ENCODE assay signal across 10 mouse cellular contexts in genomic region chr15:93596991-93597390, GRCm38 (mm10). TPM values are rescaled to one million over a fixed set of nuclear protein-coding genes. Genes with fewer than 3 reads are reported as not detected.
A peak's percentile ranks its signal among the peaks of the same experiment; 100 is the strongest.
DNase-seq lines count a peak whose midpoint lies in the region; ATAC-seq and TF ChIP-seq lines count a peak whose summit lies in the region.
"Had no signal": no experiment of that assay in that cellular context is flagged by ENCODE, and none has a peak within 500 bp of the region (broad histone marks: within the 10 kb centered on the region; RNA-seq: fewer than 3 reads in every experiment).

No protein-coding gene starts in this region.

- H3K4me1 ChIP-seq in kidney, postnatal 0 days (replicated peaks; ENCODE audit: insufficient read depth, low read length) = 0 out of 2 replicates have a peak, but pooled peaks cover under 1% of the 10 kb centered on the region
- H3K4me1 ChIP-seq in heart, embryonic 16.5 days (ENCODE audit: control insufficient read depth, insufficient read depth, low read length) = peaks cover 14% of the 10 kb centered on the region
- peaks cover 34% of the 10 kb centered on the region for H3K4me1 ChIP-seq in hindbrain, embryonic 15.5 days (replicated peaks)
- H3K4me1 ChIP-seq in liver, embryonic 16.5 days (ENCODE audit: control insufficient read depth, low read depth, low read length) = peaks cover 31% of the 10 kb centered on the region

- no peak for DNase-seq in kidney, postnatal 0 days (ENCODE audit: low spot score)
- DNase-seq in kidney, postnatal 10 days = no peak
- no peak for DNase-seq in adrenal gland, adult 18-20 months (ENCODE audit: low spot score in 2 of 2)
- DNase-seq in adrenal gland, postnatal 36 days = no peak
- DNase-seq in cerebellum, adult 9-10 months = no peak

- peak overlapping the region; percentile 90; the same call in 1 of the 2 replicates for H3K4me2 ChIP-seq in kidney, postnatal 0 days (ENCODE audit: low read length)
- H3K4me2 ChIP-seq in heart, embryonic 16.5 days (ENCODE audit: low read depth, low read length) = peak overlapping the region; percentile 93
- H3K4me2 ChIP-seq in hindbrain, embryonic 15.5 days = peak overlapping the region; percentile 89; the same call in 1 of the 2 replicates
- H3K4me2 ChIP-seq in liver, embryonic 16.5 days (ENCODE audit: low read depth, low read length) = peak overlapping the region; percentile 95; the same call in 1 of the 2 replicates

- no peaks in the 10 kb centered on the region for H3K36me3 ChIP-seq in kidney, postnatal 0 days (ENCODE audit: insufficient read depth, low read length)
- H3K36me3 ChIP-seq in heart, embryonic 16.5 days (ENCODE audit: control insufficient read depth, insufficient read depth) = no peaks in the 10 kb centered on the region
- H3K36me3 ChIP-seq in hindbrain, embryonic 15.5 days = no peaks in the 10 kb centered on the region
- H3K36me3 ChIP-seq in liver, embryonic 16.5 days (ENCODE audit: control insufficient read depth, insufficient read depth) = no peaks in the 10 kb centered on the region

- 54% methylated on average over 11 of the region's 11 CpGs for WGBS in kidney, postnatal 0 days
- WGBS in heart, embryonic 16.5 days = 61% methylated on average over 11 of the region's 11 CpGs
- 64% methylated on average over 11 of the region's 11 CpGs for WGBS in hindbrain, embryonic 15.5 days
- 55% methylated on average over 11 of the region's 11 CpGs for WGBS in liver, embryonic 16.5 days (ENCODE audit: insufficient replicate concordance)

- no peak overlapping the region for H3K9ac ChIP-seq in kidney, postnatal 0 days (ENCODE audit: low read depth, low read length)
- H3K9ac ChIP-seq in heart, embryonic 16.5 days (ENCODE audit: low read length) = peak overlapping the region; percentile 98
- H3K9ac ChIP-seq in hindbrain, embryonic 15.5 days = no peak overlapping the region
- H3K9ac ChIP-seq in liver, embryonic 16.5 days (ENCODE audit: low read depth, low read length) = no peak overlapping the region

- no peaks in the 10 kb centered on the region for H3K27me3 ChIP-seq in kidney, postnatal 0 days (ENCODE audit: insufficient read depth, low read length)
- no peaks in the 10 kb centered on the region for H3K27me3 ChIP-seq in heart, embryonic 16.5 days (ENCODE audit: control insufficient read depth, insufficient read depth, low read length)
- H3K27me3 ChIP-seq in hindbrain, embryonic 15.5 days = no peaks in the 10 kb centered on the region
- H3K27me3 ChIP-seq in liver, embryonic 16.5 days (ENCODE audit: control insufficient read depth, insufficient read depth, low read depth, low read length) = no peaks in the 10 kb centered on the region

- no peak for TF ChIP-seq CTCF in kidney, postnatal 0 days (IDR thresholded peaks at IDR 0.05; ENCODE audit: low read depth)

- ATAC-seq in kidney, postnatal 0 days (replicated peaks; ENCODE audit: low FRiP score, low read depth) = no peak
- ATAC-seq in heart, embryonic 16.5 days (replicated peaks; ENCODE audit: extremely low read depth, insufficient read depth, low FRiP score) = no peak
- no peak for ATAC-seq in hindbrain, embryonic 15.5 days (ENCODE audit: low FRiP score, low read depth)
- ATAC-seq in liver, embryonic 16.5 days (ENCODE audit: low read depth) = no peak

- peak overlapping the region; percentile 87; the same call in 1 of the 2 replicates for H3K4me3 ChIP-seq in kidney, postnatal 0 days (replicated peaks; ENCODE audit: low read depth, low read length)
- H3K4me3 ChIP-seq in heart, embryonic 16.5 days (ENCODE audit: low read length) = peak overlapping the region; percentile 93
- no peak overlapping the region for H3K4me3 ChIP-seq in hindbrain, embryonic 15.5 days
- no peak overlapping the region for H3K4me3 ChIP-seq in liver, embryonic 16.5 days (ENCODE audit: low read depth, low read length)

- H3K9me3 ChIP-seq in kidney, postnatal 0 days (replicated peaks; ENCODE audit: low read length) = no peaks in the 10 kb centered on the region
- H3K9me3 ChIP-seq in heart, embryonic 16.5 days (replicated peaks; ENCODE audit: control insufficient read depth, low read length) = no peaks in the 10 kb centered on the region
- no peaks in the 10 kb centered on the region for H3K9me3 ChIP-seq in hindbrain, embryonic 15.5 days
- H3K9me3 ChIP-seq in liver, embryonic 16.5 days (replicated peaks; ENCODE audit: control insufficient read depth, low read length) = no peaks in the 10 kb centered on the region
- H3K9me3 ChIP-seq: megakaryocyte, embryonic 14.5 days had no signal

- H3K27ac ChIP-seq in kidney, postnatal 0 days = no peak overlapping the region
- peak overlapping the region; percentile 45; the same call in 1 of the 2 replicates for H3K27ac ChIP-seq in heart, embryonic 16.5 days (ENCODE audit: low read length)
- H3K27ac ChIP-seq in hindbrain, embryonic 15.5 days (replicated peaks) = no peak overlapping the region
- H3K27ac ChIP-seq in liver, embryonic 16.5 days (ENCODE audit: low read length) = no peak overlapping the region

RNA-seq across cellular contexts. Expression of gene Prickle1, which starts 1.3 kb away (rescaled TPM):
- polyA plus RNA-seq in kidney, postnatal 0 days (2015; fragmentation: Nextera tagmentation; extraction: Ambion mirVana) = 19.8 and 20.7 TPM in 2 replicates
- polyA plus RNA-seq in heart, embryonic 16.5 days (2015; fragmentation: Nextera tagmentation; extraction: Ambion mirVana) = 30.3 and 31.0 TPM in 2 replicates
- 19.2 and 21.1 TPM in 2 replicates for polyA plus RNA-seq in hindbrain, embryonic 15.5 days (2015; fragmentation: Nextera tagmentation; extraction: Ambion mirVana)
- 2.6 and 2.9 TPM in 2 replicates for polyA plus RNA-seq in liver, embryonic 16.5 days (2015; fragmentation: Nextera tagmentation; extraction: Ambion mirVana)
- total RNA-seq in adrenal gland, adult 18-20 months (2021) = 10 to 100 TPM; 16.8 to 26.6 TPM
- total RNA-seq in adrenal gland, postnatal 36 days (2021) = 10 to 100 TPM; 15.4 to 45.7 TPM
- total RNA-seq: MEL had no signal

Comparison
In these comparisons a context has a peak if more than half of its experiments do, and no peak if none do; other contexts are left out.
1. H3K4me3 ChIP-seq: peak in kidney, postnatal 0 days (single experiment) and heart, embryonic 16.5 days (single experiment); none in hindbrain, embryonic 15.5 days (single experiment) and liver, embryonic 16.5 days (single experiment).
2. Peak in every context shown above with its lines, with median percentiles within 50 percentile points of each other: H3K4me2 ChIP-seq.